Mouse (Mus musculus) left cerebral cortex, postnatal 14 days (tissue): ENCODE data around the gene 4921536K21Rik. TPM values are rescaled to one million over a fixed set of nuclear protein-coding genes. Genes with fewer than 3 reads are reported as not detected.
"Not testable (repeated sequence)": the region's sequence is repeated elsewhere in the genome, so short reads cannot be mapped to it uniquely, and the experiment has no call there.

Experiments
- DNase-seq, 2 experiments: peaks; one replicate each; pipeline ENCODE4 v3.0.0; 2021 to 2022; ENCODE audit warnings: low spot score in 2 of 2, mixed read lengths in 1 of 2
- intact Hi-C: fragments of 180-260 bp; cut with DNase I; formaldehyde crosslinking; loops from one replicate; pipeline ENCODE4 v1.15.1; 2025
- total RNA-seq, 2 experiments: library from RNA; stranded (reverse); gene quantifications; 2 replicates each; pipeline ENCODE4 v1.2.3; 2021

The 4921536K21Rik gene
- total RNA-seq, 2 experiments from 2014 or later, result 0.40 to 0.49 TPM

GRCm38 (mm10) chr11:3912875-3913271 is 18.0 kb upstream of the 4921536K21Rik start:
- intact Hi-C loops, result loop anchor here (2.0 to 5.0 kb wide), 2 partner anchors 18 to 106 kb away; partner anchors contain the start of genes 4921536K21Rik and Dusp18
- DNase-seq, result peak in 1 of 2 experiments; percentile 37

DNA sequence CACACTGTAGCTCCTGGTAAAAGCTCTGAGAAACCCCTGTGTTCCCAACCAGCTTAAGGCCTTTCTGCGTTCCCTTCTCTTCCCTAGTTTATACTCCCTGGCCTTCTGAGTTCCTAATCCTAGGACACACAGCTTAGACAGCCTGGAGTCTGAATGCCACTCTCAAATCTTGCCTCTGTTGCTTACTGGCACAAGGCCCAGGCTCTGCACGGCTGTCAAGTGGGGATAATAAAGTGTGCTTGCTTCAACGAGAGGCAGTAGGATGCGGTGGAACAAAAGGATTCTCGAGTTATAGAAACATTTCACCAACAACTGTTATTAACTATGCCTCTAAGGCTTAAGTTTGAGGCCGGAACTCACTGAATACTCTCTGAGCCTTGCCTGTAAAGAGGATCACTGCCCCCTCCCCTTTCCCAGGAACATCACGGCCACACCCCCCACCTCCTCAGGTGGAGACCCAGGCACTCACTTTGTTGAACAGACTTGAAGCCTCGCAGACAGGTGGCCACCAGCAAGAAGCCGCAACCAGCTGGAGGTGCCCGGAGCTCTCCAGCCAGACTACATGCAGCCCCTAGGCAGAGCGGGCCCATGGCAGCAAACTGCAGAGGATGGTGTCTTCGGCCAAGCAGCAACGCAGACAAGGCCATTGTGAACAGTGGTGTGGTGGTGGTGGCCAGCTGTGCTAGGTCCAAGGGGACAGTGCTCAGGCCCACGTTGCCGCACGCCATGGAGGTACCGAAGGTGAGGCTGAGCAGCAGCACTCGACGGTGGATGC is 17.4 kb upstream of the 4921536K21Rik start:
- intact Hi-C loops, result loop anchor here (2.0 to 5.0 kb wide), 2 partner anchors 17 to 105 kb away; partner anchors contain the start of genes 4921536K21Rik and Dusp18
- DNase-seq, result peak in 1 of 2 experiments; percentile 63

DNA sequence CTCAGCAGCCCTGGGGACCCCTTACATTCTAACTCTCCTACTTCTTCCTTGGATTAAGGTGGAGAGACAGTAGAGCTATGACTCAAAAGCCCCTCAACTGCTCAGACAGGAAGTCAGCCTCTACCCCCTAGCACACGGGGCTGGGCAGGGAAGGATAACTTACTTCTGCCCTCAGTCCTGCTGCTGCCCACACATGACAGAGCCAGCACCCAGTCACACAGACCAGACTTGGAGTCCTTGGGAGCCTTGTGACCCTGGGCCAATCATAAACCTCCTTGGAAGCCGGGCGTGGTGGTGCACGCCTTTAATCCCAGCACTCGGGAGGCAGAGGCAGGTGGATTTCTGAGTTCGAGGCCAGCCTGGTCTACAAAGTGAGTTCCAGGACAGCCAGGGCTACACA is 16.5 kb upstream of the 4921536K21Rik start:
- intact Hi-C loops, result loop anchor here (5.0 kb wide), 1 partner anchor 104 kb away; no protein-coding TSS in a partner anchor
- not testable (repeated sequence) for DNase-seq

GRCm38 (mm10) chr11:3910513-3911310 is 15.8 kb upstream of the 4921536K21Rik start:
- no peak for DNase-seq

DNA sequence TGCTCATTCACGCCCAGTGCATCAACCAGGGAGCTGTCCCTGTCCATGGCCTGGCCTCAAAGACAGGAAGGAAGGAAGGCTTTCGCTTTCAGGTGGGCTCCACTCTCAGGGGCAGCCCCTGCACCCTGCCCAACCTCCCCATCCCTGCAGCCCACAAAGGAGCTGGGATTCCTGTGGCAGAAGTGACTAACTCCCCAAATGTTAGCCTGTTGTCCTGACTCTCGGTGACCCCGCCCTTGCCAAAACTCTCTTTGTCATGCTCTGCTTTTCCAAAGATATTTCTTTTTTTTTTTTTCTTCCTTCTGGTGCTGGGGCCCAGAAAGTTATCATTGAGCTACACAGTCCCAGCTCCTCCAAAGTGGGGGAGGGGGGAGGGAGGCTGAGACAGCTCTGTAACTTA is 14.3 kb upstream of the 4921536K21Rik start:
- intact Hi-C loops, result no loop called here
- DNase-seq, result no peak

More at GRCm38 (mm10) chr11:3910513-3911310, 15.8 kb upstream of the 4921536K21Rik start:
- intact Hi-C loops, result loop anchor here (5.0 kb wide), 1 partner anchor 103 kb away; no protein-coding TSS in a partner anchor

GRCm38 (mm10) chr11:3905446-3905845 is 10.5 kb upstream of the 4921536K21Rik start:
- no peak for DNase-seq
- intact Hi-C loops, result no loop called here

- intact Hi-C loops, result no loop called here
- no peak for DNase-seq
Measured at GRCm38 (mm10) chr11:3904673-3905072, 9.8 kb upstream of the 4921536K21Rik start.

- DNase-seq, result peak; percentile 68 to 70
- intact Hi-C loops, result no loop called here
Measured at GRCm38 (mm10) chr11:3903046-3903445, 8.1 kb upstream of the 4921536K21Rik start.

DNA sequence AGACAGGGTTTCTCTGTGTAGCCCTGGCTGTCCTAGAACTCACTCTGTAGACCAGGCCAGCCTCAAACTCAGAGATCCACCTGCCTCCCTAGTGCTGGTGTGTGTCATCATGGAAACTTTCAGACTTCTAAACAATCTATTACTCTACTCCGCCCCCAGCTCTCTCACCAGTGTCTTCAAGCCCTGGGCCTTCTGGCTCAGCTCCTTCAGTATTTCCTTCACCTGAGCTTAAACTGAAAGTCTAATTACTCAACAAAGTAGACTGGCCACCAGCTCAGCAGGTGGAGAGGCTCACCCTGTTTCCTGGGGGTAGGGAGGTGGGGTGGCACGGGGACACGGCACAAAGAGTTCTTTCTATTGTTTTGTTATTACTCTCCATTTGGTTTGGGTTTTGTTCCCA is 7.6 kb upstream of the 4921536K21Rik start:
- no peak for DNase-seq
- intact Hi-C loops, result no loop called here

GRCm38 (mm10) chr11:3900296-3900695 is 5.4 kb upstream of the 4921536K21Rik start:
- no peak for DNase-seq
- intact Hi-C loops, result no loop called here

GRCm38 (mm10) chr11:3895933-3896332 is 1.0 kb upstream of the 4921536K21Rik start:
- intact Hi-C loops, result loop anchor here (2.0 kb wide), 1 partner anchor 17 kb away; no protein-coding TSS in a partner anchor
- DNase-seq, result no peak

GRCm38 (mm10) chr11:3895458-3895857 is 560 bp upstream of the 4921536K21Rik start:
- intact Hi-C loops, result loop anchor here (2.0 kb wide), 1 partner anchor 17 kb away; no protein-coding TSS in a partner anchor
- DNase-seq, result no peak

DNA sequence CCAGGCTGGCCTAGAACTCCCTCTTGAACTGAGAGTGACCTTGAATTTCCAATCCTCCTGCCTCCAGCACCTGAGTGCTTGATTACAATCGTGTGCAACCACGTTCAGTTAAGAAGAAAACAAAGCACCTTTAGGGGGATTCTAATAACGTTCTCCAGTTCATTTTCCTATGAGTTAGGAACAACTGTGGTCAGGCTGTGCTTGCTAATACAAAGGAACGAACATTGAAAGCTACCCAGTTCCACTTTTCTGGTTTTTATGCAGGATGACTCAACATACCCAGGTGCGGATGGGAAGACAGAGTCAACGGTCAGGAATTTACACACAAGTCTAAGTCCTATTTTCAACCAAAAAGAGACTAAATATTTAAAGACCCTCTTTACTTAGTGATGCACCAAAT is 928 bp downstream of the 4921536K21Rik start:
- no peak for DNase-seq
- intact Hi-C loops, result loop anchor here (2.0 kb wide), 1 partner anchor 19 kb away; no protein-coding TSS in a partner anchor

DNA sequence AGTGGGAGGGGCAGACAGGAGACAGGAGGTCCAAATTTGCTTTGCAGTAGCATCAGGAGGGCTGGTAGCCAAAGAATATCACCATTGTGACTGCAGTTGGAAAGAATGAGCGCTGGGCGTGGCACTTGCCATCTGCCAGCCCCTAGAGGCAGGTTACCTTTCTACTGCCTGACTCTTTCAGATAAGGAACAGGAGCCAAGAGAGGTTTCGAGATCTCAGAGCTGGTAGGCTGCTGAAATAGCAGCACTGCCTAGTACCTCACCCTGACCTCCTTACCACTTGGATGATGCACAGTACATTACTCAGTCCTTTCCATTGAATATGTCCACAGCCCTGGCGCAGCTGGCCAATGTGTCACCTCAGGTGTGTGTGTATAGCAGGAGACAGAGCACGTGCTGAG is 7.6 kb downstream of the 4921536K21Rik start:
- intact Hi-C loops, result no loop called here
- no peak for DNase-seq

GRCm38 (mm10) chr11:3883711-3884110 is 11.2 kb downstream of the 4921536K21Rik start:
- no peak for DNase-seq
- intact Hi-C loops, result loop anchor here (5.0 kb wide), 1 partner anchor 66 kb away; no protein-coding TSS in a partner anchor

GRCm38 (mm10) chr11:3879836-3880235 is 15.1 kb downstream of the 4921536K21Rik start:
- peak; percentile 70 to 85 for DNase-seq
- intact Hi-C loops, result loop anchor here (5.0 kb wide), 1 partner anchor 63 kb away; no protein-coding TSS in a partner anchor

DNA sequence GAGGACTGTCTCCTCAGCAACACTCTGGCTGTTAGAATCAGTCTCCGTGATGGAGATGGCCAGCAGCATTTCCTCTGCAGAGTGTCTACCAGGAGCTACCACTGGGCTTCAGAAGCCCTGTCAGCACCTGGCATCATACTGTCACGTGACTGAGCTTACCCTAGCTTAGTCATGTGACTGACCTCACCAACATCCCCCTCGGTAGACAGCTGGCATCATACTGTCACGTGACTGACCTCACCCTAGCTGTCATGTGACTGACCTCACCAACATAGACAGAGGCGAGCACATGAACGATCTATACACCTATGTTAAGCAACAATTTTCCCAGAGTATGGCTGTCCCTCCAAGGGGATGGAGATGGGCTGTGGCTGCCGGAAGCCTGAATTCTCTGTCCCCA is 16.2 kb downstream of the 4921536K21Rik start:
- no peak for DNase-seq
- intact Hi-C loops, result no loop called here

DNA sequence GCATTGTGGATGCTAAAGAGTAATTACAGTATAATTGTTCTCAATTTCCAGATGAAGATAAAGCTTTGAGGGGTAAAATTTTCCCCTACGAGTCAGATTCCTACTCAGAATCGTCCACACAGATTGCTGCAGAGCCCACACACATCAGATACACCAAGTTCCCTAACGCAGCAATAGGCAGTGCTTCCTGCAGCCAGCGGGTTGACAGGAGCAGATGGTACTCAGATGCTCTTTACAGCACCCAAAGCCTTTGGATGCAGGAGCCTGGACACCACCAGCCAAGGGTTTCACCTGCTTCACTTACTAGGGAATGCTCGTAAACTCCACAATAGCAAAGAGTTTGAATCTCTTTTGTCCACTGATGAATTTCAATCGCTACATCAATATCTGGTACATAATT is 18.5 kb downstream of the 4921536K21Rik start:
- no peak for DNase-seq
- intact Hi-C loops, result no loop called here

DNA sequence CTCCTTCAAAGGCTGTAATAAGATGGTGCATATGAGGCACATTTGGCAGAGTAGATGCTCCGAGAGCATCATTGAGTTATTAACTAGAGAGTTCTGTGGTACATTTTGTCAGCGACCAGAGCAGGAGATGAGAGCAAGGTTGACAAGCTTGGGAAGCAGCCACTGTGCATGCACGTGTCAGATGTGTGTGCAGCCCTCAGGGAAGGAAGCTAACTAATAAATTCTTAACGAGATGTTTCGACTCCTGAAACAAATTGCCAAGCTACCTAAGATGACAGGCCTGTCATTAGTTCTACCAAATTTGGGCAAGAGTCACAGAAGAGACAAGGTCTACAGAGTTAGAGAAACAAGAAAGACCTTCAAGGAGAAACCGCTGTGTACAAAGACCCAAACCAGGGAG is 30.6 kb downstream of the 4921536K21Rik start:
- DNase-seq, result no peak
- intact Hi-C loops, result no loop called here
